Mouse (Mus musculus): ENCODE results near the gene Itprip. TPM values are rescaled to one million over a fixed set of nuclear protein-coding genes. Genes with fewer than 3 reads are reported as not detected.
A peak's percentile ranks its signal among the peaks of the same experiment; 100 is the strongest.

Gene Itprip
- polyA plus RNA-seq, 1 experiment from 2014 or later = 18.4 TPM

DNA sequence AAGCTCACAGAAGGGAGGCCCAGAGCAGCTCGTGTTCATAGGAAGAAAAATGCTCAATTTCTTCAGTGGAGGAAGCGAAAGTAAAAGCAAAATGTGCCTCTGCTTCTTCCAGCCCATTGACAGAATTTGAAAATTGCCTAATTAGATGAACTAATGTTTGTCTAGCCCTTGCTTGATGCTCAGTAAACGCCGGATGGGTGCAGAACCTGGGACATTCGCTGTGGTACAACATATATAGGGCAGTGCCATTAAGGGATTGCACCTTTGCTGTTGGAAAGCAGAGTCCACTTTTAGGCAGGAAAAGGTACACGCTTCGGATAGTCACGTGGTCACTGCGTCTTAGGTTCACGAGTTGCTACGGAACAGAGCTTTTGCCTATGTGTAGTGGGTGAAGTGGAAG, 17.4 kb upstream of the Itprip start:
- Histone ChIP-seq H3K36me3 (ENCODE audit: control insufficient read depth, insufficient read depth) (no peaks in the 10 kb centered on the region), H3K9me3 (replicated peaks; ENCODE audit: control insufficient read depth, low read length) (no peaks in the 10 kb centered on the region), H3K9ac (ENCODE audit: low read length) (no peak overlapping the region), H3K27ac (ENCODE audit: low read length) (no peak overlapping the region), H3K27me3 (ENCODE audit: control insufficient read depth, insufficient read depth, low read length) (peaks cover 11% of the 10 kb centered on the region), H3K4me2 (ENCODE audit: low read depth, low read length) (no peak overlapping the region), H3K4me3 (ENCODE audit: low read length) (no peak overlapping the region), H3K4me1 (ENCODE audit: control insufficient read depth, insufficient read depth, low read length) (peaks cover 5% of the 10 kb centered on the region; the same call in 1 of the 2 replicates)
- ATAC-seq (replicated peaks; ENCODE audit: extremely low read depth, insufficient read depth, low FRiP score) = no peak
- 85% methylated on average over 11 of the region's 11 CpGs for WGBS

- 75% methylated on average over 6 of the region's 6 CpGs for WGBS
- H3K27ac ChIP-seq (ENCODE audit: low read length) = no peak overlapping the region
- H3K27me3 ChIP-seq (ENCODE audit: control insufficient read depth, insufficient read depth, low read length) = peaks cover 8% of the 10 kb centered on the region
- H3K9me3 ChIP-seq (replicated peaks; ENCODE audit: control insufficient read depth, low read length) = no peaks in the 10 kb centered on the region
- no peak for ATAC-seq (replicated peaks; ENCODE audit: extremely low read depth, insufficient read depth, low FRiP score)
- no peak overlapping the region for H3K4me3 ChIP-seq (ENCODE audit: low read length)
- no peak overlapping the region for H3K9ac ChIP-seq (ENCODE audit: low read length)
- H3K4me1 ChIP-seq (ENCODE audit: control insufficient read depth, insufficient read depth, low read length) = peaks cover 5% of the 10 kb centered on the region; the same call in 1 of the 2 replicates
- no peaks in the 10 kb centered on the region for H3K36me3 ChIP-seq (ENCODE audit: control insufficient read depth, insufficient read depth)
- no peak overlapping the region for H3K4me2 ChIP-seq (ENCODE audit: low read depth, low read length)
Observed at GRCm38 (mm10) chr19:47935530-47935929, 16.4 kb upstream of the Itprip start.

DNA sequence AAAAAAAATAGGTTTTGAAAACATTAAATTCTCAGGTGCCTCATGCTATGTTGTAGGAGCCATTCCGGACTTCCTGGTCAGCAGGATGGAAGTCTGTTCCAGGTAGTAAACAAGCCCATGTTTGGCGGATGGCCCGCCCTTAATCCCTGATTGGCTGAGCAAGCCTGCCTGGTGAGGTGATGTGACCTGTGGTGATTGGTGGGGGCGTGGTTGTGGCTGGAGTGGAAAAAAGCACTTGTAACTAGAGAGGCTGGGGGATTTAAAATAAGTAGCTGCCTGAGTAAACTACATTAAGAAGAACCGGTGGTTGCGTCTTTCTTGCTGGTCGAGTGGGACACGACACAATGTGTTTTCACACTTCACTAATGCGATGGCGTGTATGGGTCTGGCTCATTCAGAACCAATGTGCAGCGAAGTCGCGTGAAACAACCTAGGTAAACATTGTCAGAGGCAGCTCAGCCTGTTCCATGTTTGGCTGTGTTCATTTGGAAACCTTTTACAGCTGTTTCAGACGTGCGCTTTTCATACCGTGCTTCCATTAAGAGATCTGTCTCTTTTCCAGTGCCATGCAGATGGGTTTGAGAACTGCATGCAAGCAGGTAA, 15.6 kb upstream of the Itprip start:
- H3K4me3 ChIP-seq (ENCODE audit: low read length) = no peak overlapping the region
- H3K9ac ChIP-seq (ENCODE audit: low read length) = no peak overlapping the region
- H3K4me2 ChIP-seq (ENCODE audit: low read depth, low read length) = no peak overlapping the region
- no peak overlapping the region for H3K27ac ChIP-seq (ENCODE audit: low read length)
- peaks cover 4% of the 10 kb centered on the region for H3K27me3 ChIP-seq (ENCODE audit: control insufficient read depth, insufficient read depth, low read length)
- no peaks in the 10 kb centered on the region for H3K36me3 ChIP-seq (ENCODE audit: control insufficient read depth, insufficient read depth)
- ATAC-seq (replicated peaks; ENCODE audit: extremely low read depth, insufficient read depth, low FRiP score) = no peak
- H3K9me3 ChIP-seq (replicated peaks; ENCODE audit: control insufficient read depth, low read length) = no peaks in the 10 kb centered on the region
- H3K4me1 ChIP-seq (ENCODE audit: control insufficient read depth, insufficient read depth, low read length) = peaks cover 5% of the 10 kb centered on the region; the same call in 1 of the 2 replicates
- WGBS = 60% methylated on average over 16 of the region's 16 CpGs

- 83% methylated on average over 8 of the region's 8 CpGs for WGBS
- Histone ChIP-seq H3K27me3 (ENCODE audit: control insufficient read depth, insufficient read depth, low read length) (peaks cover 3% of the 10 kb centered on the region; the same call in 1 of the 2 replicates), H3K4me1 (ENCODE audit: control insufficient read depth, insufficient read depth, low read length) (peaks cover 5% of the 10 kb centered on the region; the same call in 1 of the 2 replicates), H3K36me3 (ENCODE audit: control insufficient read depth, insufficient read depth) (no peaks in the 10 kb centered on the region), H3K9ac (ENCODE audit: low read length) (no peak overlapping the region), H3K4me3 (ENCODE audit: low read length) (no peak overlapping the region), H3K4me2 (ENCODE audit: low read depth, low read length) (no peak overlapping the region), H3K27ac (ENCODE audit: low read length) (no peak overlapping the region), H3K9me3 (replicated peaks; ENCODE audit: control insufficient read depth, low read length) (no peaks in the 10 kb centered on the region)
- ATAC-seq (replicated peaks; ENCODE audit: extremely low read depth, insufficient read depth, low FRiP score) = no peak
Observed at GRCm38 (mm10) chr19:47934146-47934545, 15.0 kb upstream of the Itprip start.

DNA sequence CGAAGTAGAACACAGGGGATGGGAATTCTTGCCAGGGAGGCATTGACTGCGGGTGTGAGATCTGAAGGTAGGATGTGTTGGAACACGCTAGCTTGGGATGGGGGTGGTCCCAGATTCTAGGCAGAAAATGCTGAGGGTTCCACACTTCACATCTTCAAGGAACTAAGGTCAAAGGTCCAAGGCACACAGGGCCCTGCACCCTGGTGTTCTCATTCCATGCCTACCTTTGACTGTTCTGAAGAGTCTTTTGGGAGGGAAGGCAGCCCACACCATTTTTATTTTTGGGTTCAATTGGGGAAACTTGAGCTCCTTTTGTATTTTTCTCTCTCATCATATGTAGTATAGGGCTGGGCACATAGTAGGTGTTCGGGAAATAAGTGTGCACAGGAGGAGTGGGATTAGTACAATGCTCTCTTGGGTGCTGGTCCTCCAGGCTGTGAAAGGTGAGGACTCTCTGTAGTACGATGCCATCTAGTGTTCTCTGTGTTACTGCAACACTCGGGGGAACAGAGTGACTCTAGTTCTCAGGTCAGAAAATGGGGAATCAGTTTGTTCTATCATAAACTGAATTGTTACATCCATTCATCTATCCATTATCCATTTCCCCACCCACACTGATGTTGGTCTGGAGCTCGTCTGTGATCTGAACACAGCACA, 13.0 kb upstream of the Itprip start:
- Histone ChIP-seq H3K9me3 (replicated peaks; ENCODE audit: control insufficient read depth, low read length) (no peaks in the 10 kb centered on the region), H3K27me3 (ENCODE audit: control insufficient read depth, insufficient read depth, low read length) (no peaks in the 10 kb centered on the region), H3K4me1 (ENCODE audit: control insufficient read depth, insufficient read depth, low read length) (no peaks in the 10 kb centered on the region), H3K9ac (ENCODE audit: low read length) (no peak overlapping the region), H3K27ac (ENCODE audit: low read length) (no peak overlapping the region), H3K36me3 (ENCODE audit: control insufficient read depth, insufficient read depth) (no peaks in the 10 kb centered on the region), H3K4me3 (ENCODE audit: low read length) (no peak overlapping the region), H3K4me2 (ENCODE audit: low read depth, low read length) (no peak overlapping the region)
- peak; percentile 62; the same call in 1 of the 2 replicates for ATAC-seq (replicated peaks; ENCODE audit: extremely low read depth, insufficient read depth, low FRiP score)
- 37% methylated on average over 7 of the region's 7 CpGs for WGBS

DNA sequence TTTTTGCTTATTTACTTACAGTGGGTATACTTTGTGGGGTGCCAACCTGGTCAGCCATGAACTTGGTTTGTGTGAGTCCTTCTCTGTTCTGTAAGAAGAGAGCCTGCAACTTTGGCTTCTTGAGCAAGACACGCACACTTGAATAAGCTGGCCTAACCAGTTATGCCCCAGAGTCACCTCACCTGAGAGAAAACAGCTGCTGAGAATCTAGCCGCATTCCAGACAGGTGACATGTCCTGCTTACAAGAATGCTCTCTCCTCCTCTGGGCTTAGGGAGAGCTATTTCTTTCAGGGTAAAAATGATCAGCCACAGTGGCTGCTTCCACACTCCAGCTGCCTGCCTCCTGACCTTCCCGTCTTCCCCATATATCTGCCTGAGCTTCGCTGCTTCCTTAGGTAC, 9.9 kb upstream of the Itprip start:
- Histone ChIP-seq H3K4me2 (ENCODE audit: low read depth, low read length) (no peak overlapping the region), H3K27me3 (ENCODE audit: control insufficient read depth, insufficient read depth, low read length) (no peaks in the 10 kb centered on the region), H3K36me3 (ENCODE audit: control insufficient read depth, insufficient read depth) (no peaks in the 10 kb centered on the region), H3K9ac (ENCODE audit: low read length) (no peak overlapping the region), H3K9me3 (replicated peaks; ENCODE audit: control insufficient read depth, low read length) (no peaks in the 10 kb centered on the region), H3K4me1 (ENCODE audit: control insufficient read depth, insufficient read depth, low read length) (no peaks in the 10 kb centered on the region), H3K4me3 (ENCODE audit: low read length) (no peak overlapping the region), H3K27ac (ENCODE audit: low read length) (no peak overlapping the region)
- 81% methylated on average over 4 of the region's 4 CpGs for WGBS
- ATAC-seq (replicated peaks; ENCODE audit: extremely low read depth, insufficient read depth, low FRiP score) = no peak

DNA sequence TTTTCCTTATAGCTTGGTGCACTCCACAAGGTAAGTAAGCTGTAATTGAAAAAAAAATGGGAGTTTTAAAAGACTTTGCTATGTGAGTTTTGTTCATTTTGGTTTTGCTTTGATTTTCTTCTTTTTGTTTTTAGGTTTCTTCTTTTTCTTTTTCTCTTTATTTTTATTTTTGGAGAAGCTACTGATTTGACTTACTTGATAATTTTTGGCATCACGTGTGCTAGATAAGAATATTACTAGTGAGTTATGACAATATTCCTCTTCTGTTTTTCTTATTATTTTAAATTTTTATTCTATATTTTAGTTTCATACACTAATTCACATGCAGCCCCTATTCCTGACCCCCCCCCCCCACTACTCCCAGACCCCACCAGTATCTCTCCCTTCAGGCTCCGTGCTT, 7.9 kb upstream of the Itprip start:
- 82% methylated on average over 2 of the region's 2 CpGs for WGBS
- ATAC-seq (replicated peaks; ENCODE audit: extremely low read depth, insufficient read depth, low FRiP score) = no peak
- H3K4me1 ChIP-seq (ENCODE audit: control insufficient read depth, insufficient read depth, low read length) = no peaks in the 10 kb centered on the region
- no peaks in the 10 kb centered on the region for H3K36me3 ChIP-seq (ENCODE audit: control insufficient read depth, insufficient read depth)
- no peak overlapping the region for H3K27ac ChIP-seq (ENCODE audit: low read length)
- no peak overlapping the region for H3K9ac ChIP-seq (ENCODE audit: low read length)
- H3K9me3 ChIP-seq (replicated peaks; ENCODE audit: control insufficient read depth, low read length) = no peaks in the 10 kb centered on the region
- no peak overlapping the region for H3K4me3 ChIP-seq (ENCODE audit: low read length)
- no peak overlapping the region for H3K4me2 ChIP-seq (ENCODE audit: low read depth, low read length)
- H3K27me3 ChIP-seq (ENCODE audit: control insufficient read depth, insufficient read depth, low read length) = no peaks in the 10 kb centered on the region

- Histone ChIP-seq H3K9ac (ENCODE audit: low read length) (no peak overlapping the region), H3K4me1 (ENCODE audit: control insufficient read depth, insufficient read depth, low read length) (no peaks in the 10 kb centered on the region), H3K4me3 (ENCODE audit: low read length) (no peak overlapping the region), H3K4me2 (ENCODE audit: low read depth, low read length) (no peak overlapping the region), H3K27ac (ENCODE audit: low read length) (no peak overlapping the region), H3K36me3 (ENCODE audit: control insufficient read depth, insufficient read depth) (no peaks in the 10 kb centered on the region), H3K9me3 (replicated peaks; ENCODE audit: control insufficient read depth, low read length) (no peaks in the 10 kb centered on the region), H3K27me3 (ENCODE audit: control insufficient read depth, insufficient read depth, low read length) (no peaks in the 10 kb centered on the region)
- ATAC-seq (replicated peaks; ENCODE audit: extremely low read depth, insufficient read depth, low FRiP score) = no peak
- WGBS = 61% methylated on average over 7 of the region's 7 CpGs
Observed at GRCm38 (mm10) chr19:47925819-47926218, 6.7 kb upstream of the Itprip start.

GRCm38 (mm10) chr19:47919966-47920375, 872 bp upstream of the Itprip start:
- Histone ChIP-seq H3K4me1 (ENCODE audit: control insufficient read depth, insufficient read depth, low read length) (peaks cover 20% of the 10 kb centered on the region), H3K27ac (ENCODE audit: low read length) (peak overlapping the region; percentile 99), H3K36me3 (ENCODE audit: control insufficient read depth, insufficient read depth) (no peaks in the 10 kb centered on the region), H3K4me2 (ENCODE audit: low read depth, low read length) (peak overlapping the region; percentile 86), H3K9me3 (replicated peaks; ENCODE audit: control insufficient read depth, low read length) (no peaks in the 10 kb centered on the region), H3K27me3 (ENCODE audit: control insufficient read depth, insufficient read depth, low read length) (no peaks in the 10 kb centered on the region), H3K9ac (ENCODE audit: low read length) (peak overlapping the region; percentile 93), H3K4me3 (ENCODE audit: low read length) (peak overlapping the region; percentile 75)
- peak; percentile 80 for ATAC-seq (replicated peaks; ENCODE audit: extremely low read depth, insufficient read depth, low FRiP score)
- under 1% methylated on average over 8 of the region's 8 CpGs for WGBS

All from heart, embryonic 16.5 days (tissue).